Mouse (Mus musculus) limb, embryonic 12.5 days (tissue): ENCODE data around the gene Mrm2. TPM values are rescaled to one million over a fixed set of nuclear protein-coding genes. Genes with fewer than 3 reads are reported as not detected.

Experiments
- ATAC-seq: fragments of 200-750 bp; cut with Nextera tagmentation; 2 replicates; pipeline ENCODE4 v1.8.0; 2017; ENCODE audit warnings: low read depth, moderate TSS enrichment; ENCODE audit not compliant: insufficient number of reproducible peaks, insufficient read depth, low FRiP score, low TSS enrichment
- H3K27ac ChIP-seq: fragments of 300-500 bp; sonication (generic); 2 replicates; pipeline ENCODE4 v1.5.1; 2016; ENCODE audit warnings: mild to moderate bottlenecking, moderate library complexity
- H3K27me3 ChIP-seq: fragments of 300-500 bp; sonication (generic); 2 replicates; pipeline ENCODE4 v1.6.1; 2016; ENCODE audit warnings: mild to moderate bottlenecking, moderate library complexity
- H3K36me3 ChIP-seq: fragments of 300-500 bp; sonication (generic); 2 replicates; pipeline ENCODE4 v1.6.1; 2016; ENCODE audit warnings: mild to moderate bottlenecking, moderate library complexity
- H3K4me1 ChIP-seq: fragments of 300-500 bp; sonication (generic); replicated peaks from 2 replicates; pipeline ENCODE4 v1.6.1; 2016
- H3K4me2 ChIP-seq: fragments of 300-500 bp; sonication (generic); 2 replicates; pipeline ENCODE4 v1.6.1; 2016; ENCODE audit warnings: mild to moderate bottlenecking, moderate library complexity
- H3K4me3 ChIP-seq: fragments of 300-500 bp; sonication (generic); replicated peaks from 2 replicates; pipeline ENCODE4 v1.5.1; 2016; ENCODE audit warnings: mild to moderate bottlenecking
- H3K9ac ChIP-seq: fragments of 300-500 bp; sonication (generic); replicated peaks from 2 replicates; pipeline ENCODE4 v1.6.1; 2016; ENCODE audit warnings: mild to moderate bottlenecking, moderate library complexity
- H3K9me3 ChIP-seq: fragments of 300-500 bp; sonication (generic); 2 replicates; pipeline ENCODE4 v1.6.1; 2016; ENCODE audit warnings: mild to moderate bottlenecking, moderate library complexity
- WGBS: fragments of 180-500 bp; shearing (Covaris S2); methylation state at CpG from one replicate; pipeline ENCODE4 v1.1.7; 2016; 5-methylcytosine and 5-hydroxymethylcytosine counted together
- polyA plus RNA-seq: library from polyadenylated mRNA; unstranded; fragments of >200 nt; fragmentation: Nextera tagmentation; extraction: Ambion mirVana; gene quantifications from 2 replicates; pipeline ENCODE4 v1.2.1, GENCODE M21; 2016

Gene Mrm2
- polyA plus RNA-seq, 1 experiment from 2014 or later = 25.2 TPM

DNA sequence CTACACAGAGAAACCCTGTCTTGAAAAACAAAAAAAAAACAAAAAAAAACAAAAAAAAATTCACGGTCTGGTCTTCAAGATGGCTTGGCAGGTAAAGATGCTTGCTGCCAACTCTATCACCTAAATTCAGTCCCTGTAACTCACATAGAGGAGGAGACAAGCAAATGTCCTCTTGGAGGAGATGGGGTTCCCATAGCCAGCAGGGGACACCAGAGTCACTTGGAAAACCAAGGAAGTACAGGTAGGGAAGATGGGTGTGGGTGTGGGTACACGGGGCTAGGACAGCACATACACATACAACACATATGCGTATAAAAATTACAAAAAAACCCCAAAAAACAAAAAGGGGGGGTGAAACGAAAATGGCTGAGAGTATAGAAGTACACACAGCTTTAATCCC is 11.2 kb upstream of the Mrm2 start:
- Histone ChIP-seq H3K4me2 (no peak overlapping the region), H3K9me3 (0 out of 2 replicates have a peak, but pooled peaks cover 4% of the 10 kb centered on the region), H3K4me3 (no peak overlapping the region), H3K27me3 (no peaks in the 10 kb centered on the region), H3K9ac (no peak overlapping the region), H3K36me3 (peaks cover 79% of the 10 kb centered on the region), H3K4me1 (peaks cover 8% of the 10 kb centered on the region), H3K27ac (no peak overlapping the region)
- no peak for ATAC-seq
- WGBS = 83% methylated on average over 4 of the region's 4 CpGs

DNA sequence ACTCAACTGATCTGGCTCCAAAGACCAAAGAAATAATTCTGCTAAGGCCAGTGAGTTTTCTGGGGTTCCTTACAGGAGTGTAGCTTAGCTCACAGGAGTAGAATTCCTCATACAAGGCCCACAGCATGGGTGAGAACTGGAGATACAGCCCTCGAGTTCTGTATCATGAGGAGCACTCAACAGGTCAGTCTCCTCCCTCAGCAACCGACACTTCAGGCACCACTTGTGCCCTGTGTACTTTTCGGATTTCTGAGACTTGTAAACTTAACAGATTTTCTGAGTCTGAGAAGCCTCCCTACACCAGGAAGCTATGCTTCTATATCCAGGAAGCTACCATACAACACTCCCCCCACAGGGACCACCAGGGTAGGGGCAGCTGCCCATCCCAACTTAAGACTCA is 8.1 kb upstream of the Mrm2 start:
- 0 out of 2 replicates have a peak, but pooled peaks cover 4% of the 10 kb centered on the region for H3K9me3 ChIP-seq
- H3K4me2 ChIP-seq = no peak overlapping the region
- no peak overlapping the region for H3K9ac ChIP-seq
- peaks cover 8% of the 10 kb centered on the region for H3K4me1 ChIP-seq
- no peak overlapping the region for H3K27ac ChIP-seq
- 72% methylated on average over 3 of the region's 3 CpGs for WGBS
- H3K27me3 ChIP-seq = no peaks in the 10 kb centered on the region
- no peak for ATAC-seq
- H3K36me3 ChIP-seq = peaks cover 70% of the 10 kb centered on the region
- no peak overlapping the region for H3K4me3 ChIP-seq

DNA sequence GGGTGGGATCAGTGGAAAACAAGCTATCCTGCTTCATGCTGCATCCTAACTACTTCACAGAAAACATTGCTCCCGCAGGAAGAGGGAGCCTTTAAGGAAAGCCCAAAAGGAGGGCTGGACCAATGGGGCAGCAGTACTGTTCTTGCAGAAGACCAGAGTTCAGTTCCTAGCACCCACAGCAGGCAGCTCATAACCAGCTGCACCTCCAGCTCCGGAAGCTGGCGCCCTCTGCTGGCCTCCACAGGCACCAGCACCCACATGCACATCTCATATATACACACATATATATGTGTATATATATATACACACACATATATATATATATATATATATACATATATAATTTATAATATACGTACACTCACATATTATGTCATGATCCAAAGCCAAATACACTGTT is 7.1 kb upstream of the Mrm2 start:
- Histone ChIP-seq H3K27ac (no peak overlapping the region), H3K4me1 (peaks cover 8% of the 10 kb centered on the region), H3K9me3 (0 out of 2 replicates have a peak, but pooled peaks cover 4% of the 10 kb centered on the region), H3K4me3 (no peak overlapping the region), H3K4me2 (no peak overlapping the region), H3K36me3 (peaks cover 60% of the 10 kb centered on the region), H3K9ac (no peak overlapping the region), H3K27me3 (no peaks in the 10 kb centered on the region)
- WGBS = 89% methylated on average over 4 of the region's 4 CpGs
- ATAC-seq = no peak

DNA sequence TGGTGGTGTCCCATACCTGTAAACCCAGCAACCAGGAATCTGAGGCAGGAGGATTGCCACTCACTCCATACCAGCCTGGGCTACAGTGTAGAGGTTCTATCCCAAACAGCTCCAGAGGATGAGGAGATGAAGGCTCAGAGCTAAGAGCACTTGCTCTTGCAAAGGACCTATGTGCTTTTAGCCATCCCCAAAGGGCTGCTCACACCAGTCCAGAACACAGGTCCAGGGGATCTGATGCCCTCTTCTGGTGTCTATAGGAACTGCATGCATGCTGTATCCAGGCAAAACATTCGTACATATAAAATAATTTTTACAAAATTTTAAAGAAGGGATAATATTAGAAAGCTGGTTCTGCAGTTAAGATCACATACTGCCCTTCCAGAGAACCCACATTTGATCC is 5.0 kb upstream of the Mrm2 start:
- WGBS = 74% methylated on average over 1 of the region's 1 CpGs
- H3K4me1 ChIP-seq = peaks cover 11% of the 10 kb centered on the region
- no peak overlapping the region for H3K9ac ChIP-seq
- no peak overlapping the region for H3K4me2 ChIP-seq
- no peak for ATAC-seq
- H3K27ac ChIP-seq = no peak overlapping the region
- H3K36me3 ChIP-seq = peaks cover 50% of the 10 kb centered on the region
- no peak overlapping the region for H3K4me3 ChIP-seq
- H3K27me3 ChIP-seq = no peaks in the 10 kb centered on the region
- 0 out of 2 replicates have a peak, but pooled peaks cover 4% of the 10 kb centered on the region for H3K9me3 ChIP-seq

DNA sequence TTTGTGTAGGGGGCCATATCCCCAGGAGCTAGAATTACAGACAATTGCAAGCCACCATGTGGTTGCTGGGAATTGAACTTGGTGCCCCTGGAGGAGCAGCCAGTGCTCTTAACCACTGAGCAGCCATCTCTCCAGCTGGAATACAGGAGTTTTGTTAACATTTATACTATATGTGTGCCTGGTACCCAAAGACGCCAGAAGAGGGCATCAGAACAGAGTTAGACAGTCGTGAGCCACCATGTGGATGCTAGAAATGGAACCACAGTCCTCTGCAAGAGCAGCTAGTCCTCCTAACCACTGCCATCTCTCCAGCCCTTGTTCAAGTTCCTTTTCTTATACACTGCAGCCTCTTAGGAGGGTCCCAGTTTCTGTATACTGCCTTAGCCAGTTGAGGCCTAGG is 1.9 kb upstream of the Mrm2 start:
- H3K9ac ChIP-seq = no peak overlapping the region
- H3K4me1 ChIP-seq = peaks cover 11% of the 10 kb centered on the region
- no peak overlapping the region for H3K4me3 ChIP-seq
- H3K27ac ChIP-seq = no peak overlapping the region
- 35% methylated on average over 2 of the region's 2 CpGs for WGBS
- H3K9me3 ChIP-seq = 0 out of 2 replicates have a peak, but pooled peaks cover under 1% of the 10 kb centered on the region
- peaks cover 37% of the 10 kb centered on the region for H3K36me3 ChIP-seq
- H3K27me3 ChIP-seq = no peaks in the 10 kb centered on the region
- no peak for ATAC-seq
- H3K4me2 ChIP-seq = no peak overlapping the region

DNA sequence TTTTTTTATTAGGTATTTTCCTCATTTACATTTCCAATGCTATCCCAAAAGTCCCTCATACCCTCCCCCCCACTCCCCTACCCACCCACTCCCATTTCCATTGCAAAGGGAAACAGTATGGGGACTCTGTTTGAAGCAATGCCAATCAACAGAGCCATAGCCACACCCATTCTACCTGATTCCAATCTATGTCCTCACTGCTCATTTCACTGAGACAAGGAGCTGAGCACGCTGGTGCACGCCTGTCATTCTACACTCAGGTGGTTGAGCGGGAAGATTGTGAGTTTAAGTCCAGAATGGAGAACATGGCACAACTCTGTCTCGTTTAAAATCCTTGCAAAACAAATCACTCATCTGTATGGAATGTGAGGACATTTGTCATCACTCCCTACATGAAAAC is 821 bp upstream of the Mrm2 start:
- H3K27me3 ChIP-seq = no peaks in the 10 kb centered on the region
- no peak overlapping the region for H3K27ac ChIP-seq
- no peak for ATAC-seq
- H3K4me3 ChIP-seq = peak overlapping the region; percentile 71; the same call in 1 of the 2 replicates
- peaks cover 37% of the 10 kb centered on the region for H3K36me3 ChIP-seq
- peak overlapping the region; percentile 88 for H3K4me2 ChIP-seq
- 67% methylated on average over 4 of the region's 4 CpGs for WGBS
- H3K9me3 ChIP-seq = no peaks in the 10 kb centered on the region
- no peak overlapping the region for H3K9ac ChIP-seq
- H3K4me1 ChIP-seq = peaks cover 11% of the 10 kb centered on the region

DNA sequence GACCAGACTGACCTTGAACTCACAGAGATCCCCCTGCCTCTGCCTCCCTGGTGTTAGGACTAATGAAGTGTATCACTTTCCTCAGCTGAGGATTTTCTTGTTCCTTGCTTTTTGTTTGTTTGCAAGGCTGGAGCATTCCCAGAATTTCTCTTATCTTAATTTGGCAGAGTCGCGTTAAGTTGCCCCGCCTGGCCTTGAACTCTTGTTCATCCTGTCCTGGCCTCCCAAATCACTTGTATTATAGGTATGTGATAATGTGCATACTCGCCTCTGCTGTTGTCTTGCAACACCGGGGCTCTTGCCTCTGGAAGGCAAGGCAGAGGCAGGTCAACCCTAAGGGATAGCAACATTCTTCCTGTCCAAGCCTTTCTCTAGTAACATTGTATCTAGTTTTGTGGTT is 7.6 kb downstream of the Mrm2 start:
- Histone ChIP-seq H3K27me3 (no peaks in the 10 kb centered on the region), H3K4me3 (no peak overlapping the region), H3K36me3 (peaks cover 36% of the 10 kb centered on the region), H3K9ac (no peak overlapping the region), H3K9me3 (no peaks in the 10 kb centered on the region), H3K4me1 (peaks cover 19% of the 10 kb centered on the region), H3K4me2 (no peak overlapping the region), H3K27ac (no peak overlapping the region)
- ATAC-seq = no peak
- 92% methylated on average over 5 of the region's 5 CpGs for whole genome bisulfite sequencing

DNA sequence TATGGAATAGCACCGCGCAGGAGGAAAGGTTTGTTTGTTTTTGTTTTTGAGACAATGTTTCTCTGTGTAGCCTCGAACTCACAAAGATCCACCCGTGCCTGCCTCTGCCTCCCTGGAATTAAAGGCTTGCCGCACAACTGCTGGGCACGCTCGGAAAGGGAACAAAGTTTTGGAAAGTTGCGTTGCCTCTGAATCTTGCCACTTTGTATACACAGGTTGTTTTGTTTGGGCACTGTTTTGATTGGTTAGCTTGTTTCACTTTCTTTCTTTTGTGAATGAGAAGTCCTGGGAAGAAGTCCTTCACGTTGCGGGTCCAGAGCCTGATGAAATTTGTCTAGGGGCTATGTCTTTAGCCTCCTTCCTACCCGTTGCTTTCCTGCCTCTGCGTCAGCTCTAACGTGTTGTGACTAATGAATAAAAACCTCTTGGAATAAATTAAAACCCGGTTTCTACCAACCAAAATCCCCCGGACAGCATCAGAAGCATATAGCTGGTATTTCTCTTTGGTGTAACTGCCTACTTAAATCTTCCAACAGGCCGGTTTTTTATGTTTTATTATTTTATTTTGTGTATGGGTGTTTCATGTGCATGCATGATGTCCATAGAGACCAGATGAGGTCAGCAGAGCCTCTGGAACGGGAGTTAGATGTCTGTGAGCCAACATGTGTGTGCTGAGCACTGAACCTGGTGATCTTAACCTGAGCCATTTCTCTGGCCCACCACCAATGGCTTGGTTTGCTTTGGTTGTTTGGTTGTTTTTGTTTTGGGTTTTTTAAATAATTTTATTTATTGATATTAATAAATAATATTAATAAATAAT is 9.7 kb downstream of the Mrm2 start:
- Histone ChIP-seq H3K4me1 (peaks cover 22% of the 10 kb centered on the region), H3K4me3 (peak overlapping the region; percentile 96), H3K36me3 (peaks cover 18% of the 10 kb centered on the region; the same call in 1 of the 2 replicates), H3K27me3 (no peaks in the 10 kb centered on the region), H3K9ac (peak overlapping the region; percentile 99), H3K4me2 (peak overlapping the region; percentile 68), H3K27ac (peak overlapping the region; percentile 87), H3K9me3 (no peaks in the 10 kb centered on the region)
- ATAC-seq = no peak
- 3% methylated on average over 17 of the region's 17 CpGs for WGBS

DNA sequence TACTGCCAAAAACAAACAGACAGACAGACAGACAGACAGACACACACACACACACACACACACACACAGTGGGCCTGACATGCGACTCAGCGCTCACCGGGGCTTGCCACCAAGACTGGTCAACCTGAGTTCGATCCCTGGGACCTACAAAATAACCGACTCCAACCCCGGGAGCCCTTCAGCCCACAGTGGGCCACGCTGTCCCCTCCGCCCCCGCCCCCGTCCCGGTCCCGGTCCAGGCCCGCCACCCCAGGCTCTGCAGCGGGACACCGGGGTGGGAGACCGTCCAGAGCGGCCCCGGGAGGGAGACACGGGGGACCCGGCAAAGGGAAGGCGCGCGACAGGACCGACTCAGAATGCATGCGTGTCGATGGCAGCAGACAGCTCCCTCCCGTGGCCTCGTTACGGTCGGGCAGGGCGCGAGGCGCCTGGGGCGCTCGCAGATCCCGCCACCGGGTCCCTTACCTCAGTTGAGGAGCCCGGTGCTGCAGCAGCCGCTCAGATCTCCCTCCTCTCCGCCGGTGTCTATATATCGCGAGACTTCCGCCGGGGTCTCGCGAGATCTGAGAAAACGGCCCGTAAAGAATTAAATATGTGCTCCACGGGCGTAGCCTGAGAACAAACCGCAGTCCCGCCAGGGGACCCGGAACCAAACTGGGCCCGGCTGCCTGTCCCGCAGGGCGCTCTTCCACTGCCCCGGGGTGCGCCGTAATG is 10.5 kb downstream of the Mrm2 start, which contains the start of the genes Mad1l1 and Nudt1:
Gene Mad1l1, minus strand, starts transcription at position 511 of the 714 bp plus-strand sequence.
Gene Nudt1, plus strand, starts transcription at position 615 of the 714 bp plus-strand sequence.
- Histone ChIP-seq H3K27me3 (no peaks in the 10 kb centered on the region), H3K36me3 (peaks cover 11% of the 10 kb centered on the region; the same call in 1 of the 2 replicates), H3K9me3 (no peaks in the 10 kb centered on the region), H3K4me1 (peaks cover 24% of the 10 kb centered on the region), H3K4me2 (peak within 1 kb of the TSS; percentile 68), H3K9ac (peak within 1 kb of the TSS; percentile 99), H3K4me3 (peak within 1 kb of the TSS; percentile 96), H3K27ac (peak within 1 kb of the TSS; percentile 87)
- ATAC-seq = peak; percentile 78
- WGBS = under 1% methylated on average over 59 of the region's 60 CpGs

DNA sequence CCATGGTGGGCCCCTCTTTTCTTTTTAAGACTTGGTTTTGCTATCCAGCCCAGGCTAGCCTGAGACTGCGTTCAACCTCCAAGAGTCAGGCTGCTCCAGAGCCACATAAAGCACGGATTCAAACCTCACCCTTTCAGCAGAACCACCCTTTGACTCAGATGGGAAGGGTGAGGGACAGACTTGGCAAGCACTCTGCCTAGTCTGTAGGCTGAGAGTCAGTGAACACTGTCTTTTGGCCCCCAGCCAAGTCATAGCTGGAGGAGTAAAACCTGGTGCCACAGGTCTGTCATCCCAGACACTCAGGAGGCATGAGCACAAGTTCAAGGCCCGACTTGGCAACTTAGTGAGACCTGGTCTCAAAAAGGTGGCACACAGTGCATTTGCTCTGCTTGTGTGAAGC is 15.0 kb downstream of the Mrm2 start:
- no peak overlapping the region for H3K9ac ChIP-seq
- WGBS = 83% methylated on average over 3 of the region's 3 CpGs
- no peak for ATAC-seq
- H3K4me2 ChIP-seq = no peak overlapping the region
- H3K36me3 ChIP-seq = peaks cover 38% of the 10 kb centered on the region
- no peak overlapping the region for H3K27ac ChIP-seq
- H3K27me3 ChIP-seq = no peaks in the 10 kb centered on the region
- no peaks in the 10 kb centered on the region for H3K9me3 ChIP-seq
- H3K4me1 ChIP-seq = peaks cover 25% of the 10 kb centered on the region
- no peak overlapping the region for H3K4me3 ChIP-seq

DNA sequence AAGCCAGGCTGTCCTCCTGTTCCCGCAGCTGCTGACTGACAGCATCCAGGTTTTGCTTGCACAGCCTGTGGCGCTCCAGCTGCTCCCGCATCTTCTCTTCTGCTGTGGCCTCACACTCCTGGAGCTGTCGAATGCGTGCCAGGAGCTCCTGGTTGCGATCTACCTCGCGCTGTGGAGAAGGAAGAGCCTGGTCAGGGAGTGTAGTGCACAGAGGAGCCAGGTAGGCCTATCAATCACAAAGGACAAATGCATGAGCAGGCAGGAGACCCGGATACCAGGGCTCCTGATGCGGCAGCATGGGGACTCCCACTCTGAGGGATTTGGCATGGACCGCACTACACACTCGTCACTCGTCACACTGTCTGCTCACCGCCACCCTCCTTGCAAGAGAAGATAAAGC is 24.1 kb downstream of the Mrm2 start:
- Histone ChIP-seq H3K9ac (no peak overlapping the region), H3K4me1 (no peaks in the 10 kb centered on the region), H3K4me2 (no peak overlapping the region), H3K27me3 (no peaks in the 10 kb centered on the region), H3K27ac (no peak overlapping the region), H3K4me3 (no peak overlapping the region), H3K36me3 (peaks cover 97% of the 10 kb centered on the region), H3K9me3 (no peaks in the 10 kb centered on the region)
- ATAC-seq = no peak
- 93% methylated on average over 14 of the region's 14 CpGs for WGBS
